Mouse (Mus musculus) hindbrain, embryonic 10.5 days (tissue): ENCODE results near the gene Kazn. TPM values are rescaled to one million over a fixed set of nuclear protein-coding genes. Genes with fewer than 3 reads are reported as not detected.

ENCODE experiments used
- DNase-seq: peaks from one replicate; pipeline ENCODE4 v3.0.0-alpha.2; 2017; ENCODE audit warnings: low spot score
- H3K27ac ChIP-seq: fragments of 300-500 bp; sonication (generic); 2 replicates; pipeline ENCODE4 v1.5.1; 2016; ENCODE audit warnings: mild to moderate bottlenecking, moderate library complexity
- H3K27me3 ChIP-seq: fragments of 300-500 bp; sonication (generic); 2 replicates; pipeline ENCODE4 v1.6.1; 2016; ENCODE audit warnings: mild to moderate bottlenecking; ENCODE audit not compliant: poor library complexity, insufficient read depth, severe bottlenecking
- H3K36me3 ChIP-seq: fragments of 300-500 bp; sonication (generic); 2 replicates; pipeline ENCODE4 v1.6.1; 2016; ENCODE audit warnings: mild to moderate bottlenecking, moderate library complexity
- H3K4me1 ChIP-seq: fragments of 300-500 bp; sonication (generic); replicated peaks from 2 replicates; pipeline ENCODE4 v1.6.1; 2016; ENCODE audit warnings: mild to moderate bottlenecking
- H3K4me3 ChIP-seq: fragments of 300-500 bp; sonication (generic); 2 replicates; pipeline ENCODE4 v1.5.1; 2016; ENCODE audit warnings: mild to moderate bottlenecking, moderate library complexity
- H3K9me3 ChIP-seq: fragments of 300-500 bp; sonication (generic); 2 replicates; pipeline ENCODE4 v1.6.1; 2016; ENCODE audit warnings: mild to moderate bottlenecking, moderate library complexity
- WGBS: fragments of 180-500 bp; shearing (Covaris S2); methylation state at CpG from one replicate; pipeline ENCODE4 v1.1.7; 2016; 5-methylcytosine and 5-hydroxymethylcytosine counted together
- polyA plus RNA-seq: library from polyadenylated mRNA; unstranded; fragments of >200 nt; fragmentation: Nextera tagmentation; extraction: Ambion mirVana; gene quantifications from 2 replicates; pipeline ENCODE4 v1.2.1, GENCODE M21; 2016

The Kazn gene
- polyA plus RNA-seq, 1 experiment from 2014 or later: 14.3 TPM

DNA sequence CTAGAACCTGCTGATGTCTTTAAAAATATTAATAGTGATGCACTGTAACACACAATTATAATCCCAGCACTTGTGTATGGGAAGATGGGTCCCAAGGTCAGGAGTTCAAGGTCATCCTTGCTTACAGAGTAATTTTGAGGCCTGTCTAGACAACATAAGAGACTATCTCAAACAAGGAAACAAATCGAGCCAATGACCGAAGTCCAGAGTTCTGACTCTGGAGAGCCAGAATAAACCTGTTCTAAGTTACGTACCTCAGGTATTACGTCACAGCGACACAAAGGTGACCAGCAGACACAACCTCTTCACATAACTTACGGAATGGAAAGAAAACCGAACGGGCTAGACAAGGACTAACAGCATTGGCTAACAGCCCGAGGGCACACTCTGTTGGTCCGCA, 19.5 kb upstream of the Kazn start:
- no peak for DNase-seq
- no peaks in the 10 kb centered on the region for H3K36me3 ChIP-seq
- WGBS: 93% methylated on average over 10 of the region's 10 CpGs
- H3K4me3 ChIP-seq: no peak overlapping the region
- no peak overlapping the region for H3K27ac ChIP-seq
- H3K9me3 ChIP-seq: 0 out of 2 replicates have a peak, but pooled peaks cover 5% of the 10 kb centered on the region
- 0 out of 2 replicates have a peak, but pooled peaks cover 6% of the 10 kb centered on the region for H3K4me1 ChIP-seq
- H3K27me3 ChIP-seq: no peaks in the 10 kb centered on the region

DNA sequence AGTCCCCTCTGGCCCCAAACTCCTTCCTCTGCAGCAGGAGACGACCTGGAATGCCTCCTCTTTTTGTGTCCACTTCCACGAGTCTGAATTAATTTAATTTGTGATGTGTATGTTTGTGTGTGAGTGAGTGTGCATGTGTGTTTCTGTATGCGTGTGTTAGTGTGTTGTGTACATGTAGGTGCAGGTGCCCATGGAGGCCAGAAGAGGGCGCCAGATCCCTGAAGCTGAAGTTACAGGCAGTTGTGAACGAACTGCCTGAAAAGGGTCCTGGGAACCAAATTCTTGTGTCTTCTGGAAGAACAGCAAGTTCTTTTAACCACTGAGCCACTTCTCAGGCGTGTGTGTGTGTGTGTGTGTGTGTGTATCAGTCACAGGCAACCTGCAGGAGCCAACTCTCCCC, 14.9 kb upstream of the Kazn start:
- Histone ChIP-seq H3K9me3 (0 out of 2 replicates have a peak, but pooled peaks cover 5% of the 10 kb centered on the region), H3K27ac (no peak overlapping the region), H3K4me1 (peaks cover 28% of the 10 kb centered on the region), H3K4me3 (no peak overlapping the region), H3K27me3 (no peaks in the 10 kb centered on the region), H3K36me3 (no peaks in the 10 kb centered on the region)
- DNase-seq: no peak
- 70% methylated on average over 6 of the region's 6 CpGs for WGBS

DNA sequence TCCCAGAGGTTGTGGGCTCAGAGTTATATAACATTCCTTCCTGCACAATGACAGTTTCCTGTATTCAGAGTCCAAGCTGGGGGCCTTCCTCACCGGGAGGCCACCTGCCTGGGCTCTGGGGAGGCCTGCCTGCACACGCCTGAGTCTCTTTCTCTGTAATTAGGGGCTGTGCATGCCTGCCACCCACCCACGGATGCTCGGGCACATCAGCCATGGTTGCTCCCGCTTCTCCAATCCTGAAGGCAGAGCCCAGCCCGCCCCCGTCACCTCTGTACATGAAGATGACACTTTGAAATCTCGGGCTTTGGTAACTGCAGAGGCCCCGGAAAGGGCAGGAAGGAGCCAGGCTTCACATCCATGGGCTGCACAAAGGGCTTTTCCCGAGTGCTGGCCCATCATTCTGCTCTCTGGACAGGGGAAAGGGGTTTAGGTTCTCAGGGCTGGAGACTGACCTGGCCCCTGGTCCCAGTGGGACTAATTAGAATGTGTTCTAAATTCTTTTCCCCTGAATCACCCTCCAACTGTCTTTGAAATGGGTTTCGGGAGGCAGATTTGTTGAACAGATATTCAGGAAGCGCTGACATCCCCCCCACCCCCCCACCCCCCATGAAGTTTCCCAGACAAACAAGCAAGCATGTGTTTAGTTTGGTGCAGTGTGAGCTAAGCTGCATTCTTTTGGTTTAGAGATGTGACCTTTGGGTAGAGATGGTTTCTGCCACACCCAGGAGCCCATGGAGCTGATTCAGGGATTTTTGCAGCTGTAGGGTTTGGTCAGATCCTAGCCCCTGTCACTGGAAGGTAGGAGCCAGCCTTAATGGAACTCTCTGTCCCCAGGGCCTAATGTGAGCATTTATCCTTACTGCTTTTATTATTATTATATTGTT, 12.5 kb upstream of the Kazn start:
- WGBS: 46% methylated on average over 12 of the region's 12 CpGs
- Histone ChIP-seq H3K36me3 (no peaks in the 10 kb centered on the region), H3K27me3 (no peaks in the 10 kb centered on the region), H3K9me3 (0 out of 2 replicates have a peak, but pooled peaks cover 5% of the 10 kb centered on the region), H3K27ac (peak overlapping the region; percentile 60), H3K4me3 (no peak overlapping the region), H3K4me1 (peaks cover 35% of the 10 kb centered on the region)
- peak; percentile 30 for DNase-seq

GRCm38 (mm10) chr4:142250054-142250453, 10.9 kb upstream of the Kazn start:
- WGBS: 92% methylated on average over 8 of the region's 8 CpGs
- Histone ChIP-seq H3K36me3 (no peaks in the 10 kb centered on the region), H3K27ac (no peak overlapping the region), H3K9me3 (0 out of 2 replicates have a peak, but pooled peaks cover 5% of the 10 kb centered on the region), H3K4me1 (peaks cover 39% of the 10 kb centered on the region), H3K27me3 (no peaks in the 10 kb centered on the region), H3K4me3 (no peak overlapping the region)
- DNase-seq: no peak

- Histone ChIP-seq H3K4me1 (peaks cover 39% of the 10 kb centered on the region), H3K9me3 (0 out of 2 replicates have a peak, but pooled peaks cover 4% of the 10 kb centered on the region), H3K4me3 (no peak overlapping the region), H3K36me3 (no peaks in the 10 kb centered on the region), H3K27ac (no peak overlapping the region), H3K27me3 (no peaks in the 10 kb centered on the region)
- WGBS: 25% methylated on average over 9 of the region's 9 CpGs
- peak; percentile 62 for DNase-seq
Measured at GRCm38 (mm10) chr4:142249401-142249800, 10.2 kb upstream of the Kazn start.

GRCm38 (mm10) chr4:142248426-142248825, 9.2 kb upstream of the Kazn start:
- peaks cover 39% of the 10 kb centered on the region for H3K4me1 ChIP-seq
- H3K9me3 ChIP-seq: no peaks in the 10 kb centered on the region
- no peaks in the 10 kb centered on the region for H3K36me3 ChIP-seq
- 9% methylated on average over 5 of the region's 5 CpGs for WGBS
- no peak overlapping the region for H3K27ac ChIP-seq
- peak; percentile 83 for DNase-seq
- H3K27me3 ChIP-seq: no peaks in the 10 kb centered on the region
- H3K4me3 ChIP-seq: no peak overlapping the region

DNA sequence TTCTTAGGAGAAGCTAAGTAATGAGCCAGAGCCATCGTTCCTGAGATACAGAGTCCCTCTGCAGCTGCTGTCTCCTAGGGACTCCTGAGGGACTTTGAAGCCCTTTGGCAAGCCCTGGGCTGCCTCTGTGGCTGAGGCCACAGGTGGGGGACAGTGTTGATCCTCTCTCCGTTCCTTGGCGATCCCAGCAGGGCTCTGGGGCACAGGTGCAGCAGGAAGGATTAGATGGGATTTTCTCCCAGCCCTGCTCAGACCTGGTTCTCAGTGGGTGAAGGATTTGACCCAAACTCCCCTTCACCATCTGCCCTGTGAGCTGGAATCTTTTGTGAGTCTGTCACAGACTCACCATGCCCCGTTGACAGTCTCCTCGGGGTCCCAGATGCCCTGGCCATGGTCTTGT, 7.5 kb upstream of the Kazn start:
- Histone ChIP-seq H3K27ac (peak overlapping the region; percentile 6; the same call in 1 of the 2 replicates), H3K4me3 (no peak overlapping the region), H3K27me3 (no peaks in the 10 kb centered on the region), H3K9me3 (no peaks in the 10 kb centered on the region), H3K4me1 (peaks cover 33% of the 10 kb centered on the region), H3K36me3 (no peaks in the 10 kb centered on the region)
- no peak for DNase-seq
- WGBS: 30% methylated on average over 5 of the region's 5 CpGs

GRCm38 (mm10) chr4:142244641-142245040, 5.4 kb upstream of the Kazn start:
- H3K36me3 ChIP-seq: no peaks in the 10 kb centered on the region
- WGBS: 92% methylated on average over 5 of the region's 5 CpGs
- H3K9me3 ChIP-seq: no peaks in the 10 kb centered on the region
- no peak for DNase-seq
- H3K4me3 ChIP-seq: no peak overlapping the region
- H3K4me1 ChIP-seq: peaks cover 38% of the 10 kb centered on the region
- H3K27ac ChIP-seq: no peak overlapping the region
- no peaks in the 10 kb centered on the region for H3K27me3 ChIP-seq

DNA sequence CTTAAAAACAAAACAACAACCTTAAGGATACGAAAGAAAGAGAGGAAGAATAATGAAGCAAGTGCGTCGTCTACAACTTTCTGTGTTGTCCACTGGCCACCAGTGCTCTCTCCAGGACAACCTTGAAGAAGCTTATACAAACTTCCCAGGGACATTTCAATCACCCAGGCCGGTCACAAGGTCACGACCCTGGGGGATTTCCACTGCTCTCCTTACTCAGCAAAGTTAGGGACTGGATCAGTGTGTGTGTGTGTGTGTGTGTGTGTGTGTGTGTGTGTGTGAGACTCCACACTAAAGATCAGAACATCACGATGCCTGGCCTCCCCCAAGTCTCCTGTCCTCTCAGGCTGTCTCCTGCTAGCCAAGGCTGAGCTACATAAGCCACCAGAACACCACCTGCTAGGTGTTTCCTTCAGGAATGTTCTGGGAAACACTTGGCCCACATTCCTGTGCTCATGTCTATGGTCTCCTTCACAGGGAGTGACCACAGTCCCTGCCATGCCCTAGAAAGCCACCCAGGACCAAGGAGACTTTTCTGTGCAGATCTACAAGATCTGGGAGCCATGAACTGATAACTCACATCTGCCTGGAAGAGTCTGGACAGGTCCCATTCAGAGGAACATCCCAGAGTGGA, 3.7 kb upstream of the Kazn start:
- Histone ChIP-seq H3K27me3 (peaks cover under 1% of the 10 kb centered on the region; the same call in 1 of the 2 replicates), H3K27ac (no peak overlapping the region), H3K4me1 (peaks cover 46% of the 10 kb centered on the region), H3K36me3 (no peaks in the 10 kb centered on the region), H3K4me3 (no peak overlapping the region), H3K9me3 (no peaks in the 10 kb centered on the region)
- 85% methylated on average over 6 of the region's 6 CpGs for WGBS
- DNase-seq: no peak

- Histone ChIP-seq H3K4me3 (no peak overlapping the region), H3K27me3 (peaks cover 7% of the 10 kb centered on the region), H3K36me3 (no peaks in the 10 kb centered on the region), H3K9me3 (no peaks in the 10 kb centered on the region), H3K4me1 (peaks cover 50% of the 10 kb centered on the region), H3K27ac (no peak overlapping the region)
- no peak for DNase-seq
- 86% methylated on average over 4 of the region's 4 CpGs for WGBS
Measured at GRCm38 (mm10) chr4:142242164-142242563, 3.0 kb upstream of the Kazn start.

- no peak for DNase-seq
- no peak overlapping the region for H3K4me3 ChIP-seq
- H3K36me3 ChIP-seq: no peaks in the 10 kb centered on the region
- peaks cover 14% of the 10 kb centered on the region for H3K27me3 ChIP-seq
- no peaks in the 10 kb centered on the region for H3K9me3 ChIP-seq
- peaks cover 41% of the 10 kb centered on the region for H3K4me1 ChIP-seq
- no peak overlapping the region for H3K27ac ChIP-seq
- WGBS: 23% methylated on average over 5 of the region's 5 CpGs
Measured at GRCm38 (mm10) chr4:142240874-142241273, 1.7 kb upstream of the Kazn start.

GRCm38 (mm10) chr4:142238486-142239239, 538 bp downstream of the Kazn start:
- WGBS: under 1% methylated on average over 69 of the region's 69 CpGs
- peak overlapping the region; percentile 88 for H3K27ac ChIP-seq

More at GRCm38 (mm10) chr4:142238486-142239239, 538 bp downstream of the Kazn start:
- peak; percentile 61 for DNase-seq
- Histone ChIP-seq H3K4me1 (peaks cover 53% of the 10 kb centered on the region), H3K4me3 (peak overlapping the region; percentile 82), H3K27me3 (peaks cover 14% of the 10 kb centered on the region), H3K9me3 (no peaks in the 10 kb centered on the region), H3K36me3 (no peaks in the 10 kb centered on the region)
